Mouse (Mus musculus) forebrain, embryonic 10.5 days (tissue): ENCODE data around the gene Mfn1. TPM values are rescaled to one million over a fixed set of nuclear protein-coding genes. Genes with fewer than 3 reads are reported as not detected.

Source experiments
- DNase-seq: peaks from one replicate; pipeline ENCODE4 v3.0.0-alpha.2; 2017; ENCODE audit warnings: low spot score; ENCODE audit errors: extremely low spot score
- H3K27ac ChIP-seq: fragments of 300-500 bp; sonication (generic); 2 replicates; pipeline ENCODE4 v1.5.1; 2016; ENCODE audit warnings: mild to moderate bottlenecking
- H3K27me3 ChIP-seq: fragments of 300-500 bp; sonication (generic); 2 replicates; pipeline ENCODE4 v1.6.1; 2016; ENCODE audit warnings: mild to moderate bottlenecking; ENCODE audit not compliant: poor library complexity, severe bottlenecking
- H3K36me3 ChIP-seq: fragments of 300-500 bp; sonication (generic); replicated peaks from 2 replicates; pipeline ENCODE4 v1.6.1; 2016; ENCODE audit warnings: mild to moderate bottlenecking, moderate library complexity
- H3K4me1 ChIP-seq: fragments of 300-500 bp; sonication (generic); 2 replicates; pipeline ENCODE4 v1.6.1; 2016
- H3K4me3 ChIP-seq: fragments of 300-500 bp; sonication (generic); 2 replicates; pipeline ENCODE4 v1.5.1; 2016; ENCODE audit warnings: mild to moderate bottlenecking, moderate library complexity
- H3K9me3 ChIP-seq: fragments of 300-500 bp; sonication (generic); 2 replicates; pipeline ENCODE4 v1.6.1; 2016; ENCODE audit warnings: mild to moderate bottlenecking, moderate library complexity
- WGBS: fragments of 180-500 bp; shearing (Covaris S2); methylation state at CpG from one replicate; pipeline ENCODE4 v1.1.7; 2016; 5-methylcytosine and 5-hydroxymethylcytosine counted together
- polyA plus RNA-seq: library from polyadenylated mRNA; unstranded; fragments of >200 nt; fragmentation: Nextera tagmentation; extraction: Ambion mirVana; gene quantifications from 2 replicates; pipeline ENCODE4 v1.2.1, GENCODE M21; 2016

Mfn1 gene
- polyA plus RNA-seq, 1 experiment from 2014 or later = 27.2 TPM

DNA sequence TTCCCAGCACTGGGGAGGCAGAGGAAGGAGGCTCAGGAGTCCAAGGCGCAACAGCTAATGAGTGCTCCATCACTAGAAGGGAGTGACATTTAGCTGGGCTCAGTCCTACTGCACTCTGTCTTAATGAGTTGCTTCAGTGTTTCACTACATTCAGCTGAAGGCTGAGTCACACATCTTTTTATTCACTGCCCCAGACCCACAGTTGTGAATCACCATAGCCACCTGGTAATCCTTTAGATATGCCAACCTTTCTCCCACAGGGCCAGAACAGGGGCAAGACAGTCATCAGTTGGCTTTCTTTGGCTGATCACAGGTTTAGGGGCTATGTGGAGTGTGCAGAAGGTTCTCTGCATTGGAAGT, 32.6 kb upstream of the Mfn1 start:
- H3K4me3 ChIP-seq = no peak overlapping the region
- no peak for DNase-seq
- no peaks in the 10 kb centered on the region for H3K27me3 ChIP-seq
- peaks cover 20% of the 10 kb centered on the region for H3K4me1 ChIP-seq
- no peaks in the 10 kb centered on the region for H3K36me3 ChIP-seq
- 95% methylated on average over 1 of the region's 1 CpGs for WGBS
- H3K9me3 ChIP-seq = no peaks in the 10 kb centered on the region
- H3K27ac ChIP-seq = peak overlapping the region; percentile 72

DNA sequence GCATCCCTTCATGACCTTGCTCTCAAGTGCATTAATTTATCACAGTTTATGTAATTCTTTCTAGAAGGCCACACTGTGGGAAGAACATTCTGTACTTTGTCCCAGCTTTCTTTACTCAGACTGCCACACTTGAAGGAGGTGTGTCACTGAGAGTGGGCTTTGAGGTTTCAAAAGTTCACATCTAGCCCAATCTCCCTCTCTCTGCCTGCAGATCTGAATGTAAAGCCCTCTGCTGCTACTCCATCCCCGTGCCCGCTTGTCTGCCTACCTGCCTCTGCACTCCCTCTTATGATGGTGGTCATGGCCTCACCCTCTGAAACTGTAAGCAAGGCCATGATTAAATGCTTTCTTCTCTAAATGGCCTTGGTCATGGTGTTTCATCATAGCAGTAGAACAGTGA, 28.9 kb upstream of the Mfn1 start:
- Histone ChIP-seq H3K36me3 (no peaks in the 10 kb centered on the region), H3K4me1 (peaks cover 15% of the 10 kb centered on the region), H3K27me3 (no peaks in the 10 kb centered on the region), H3K4me3 (no peak overlapping the region), H3K27ac (no peak overlapping the region), H3K9me3 (no peaks in the 10 kb centered on the region)
- DNase-seq = peak; percentile 2
- WGBS = 81% methylated on average over 2 of the region's 2 CpGs

DNA sequence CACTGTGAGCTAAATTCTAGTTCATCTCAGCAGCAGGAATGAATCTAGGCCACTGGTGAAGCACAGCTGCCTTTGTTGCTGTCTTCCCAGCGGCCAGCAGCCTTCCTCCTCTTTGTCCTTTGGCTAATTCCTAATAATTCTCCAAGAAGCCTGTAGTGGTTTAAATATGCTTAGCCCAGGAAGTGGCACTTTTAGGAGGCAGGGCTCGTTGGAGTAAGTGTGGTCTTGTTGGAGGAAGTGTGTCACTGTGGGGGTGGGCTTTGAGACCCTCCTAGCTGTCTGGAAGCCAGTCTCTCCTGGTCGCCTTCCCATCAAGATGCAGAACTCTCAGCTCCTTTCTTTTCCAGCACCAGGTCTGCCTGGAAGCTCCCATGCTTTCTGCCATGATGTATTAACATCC, 23.4 kb upstream of the Mfn1 start:
- no peaks in the 10 kb centered on the region for H3K36me3 ChIP-seq
- no peaks in the 10 kb centered on the region for H3K9me3 ChIP-seq
- no peaks in the 10 kb centered on the region for H3K27me3 ChIP-seq
- H3K27ac ChIP-seq = no peak overlapping the region
- peaks cover 28% of the 10 kb centered on the region for H3K4me1 ChIP-seq
- H3K4me3 ChIP-seq = no peak overlapping the region
- no peak for DNase-seq
- WGBS = 75% methylated on average over 3 of the region's 3 CpGs

DNA sequence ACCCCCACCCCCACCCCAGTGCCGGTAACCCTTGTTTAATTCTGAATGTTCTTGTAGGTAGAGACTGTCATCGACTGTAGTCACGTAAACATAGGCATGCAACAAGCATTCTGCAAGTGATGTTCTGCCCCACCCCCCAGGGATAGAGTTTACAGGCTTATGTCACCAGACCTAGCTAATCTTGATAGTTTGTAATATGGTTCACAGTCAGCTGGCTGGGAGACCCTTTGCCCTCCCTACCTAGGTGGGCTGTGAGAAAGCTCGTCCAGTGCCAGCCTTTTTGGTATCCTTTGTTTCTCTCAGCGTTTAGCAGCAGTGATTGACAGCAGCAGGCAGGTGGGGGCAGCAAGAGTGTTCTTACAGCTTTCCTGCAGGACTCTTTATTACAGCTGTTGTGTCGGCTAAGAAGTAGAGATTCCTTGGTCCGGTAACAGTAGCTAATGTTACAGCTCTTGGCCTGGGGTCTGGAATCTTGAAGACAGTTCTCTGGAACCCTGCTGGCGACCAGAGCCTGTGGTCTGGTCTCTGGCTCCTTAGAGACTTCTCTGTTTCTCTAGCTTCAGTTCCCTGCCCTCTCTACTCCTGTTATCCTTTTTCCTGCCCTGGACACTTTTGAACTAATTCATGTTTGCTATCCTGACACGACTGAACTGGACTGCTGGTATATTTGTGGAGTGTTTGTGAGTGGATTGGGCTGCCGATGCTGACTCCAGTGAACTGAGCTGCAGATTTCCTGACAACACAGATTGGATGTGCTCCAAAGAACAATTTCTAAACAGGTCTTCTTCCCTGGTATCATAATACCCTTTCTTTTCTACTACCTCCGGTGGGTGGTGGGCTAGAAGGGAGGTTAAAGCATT, 22.7 kb upstream of the Mfn1 start:
- Histone ChIP-seq H3K27me3 (no peaks in the 10 kb centered on the region), H3K4me3 (no peak overlapping the region), H3K36me3 (no peaks in the 10 kb centered on the region), H3K27ac (no peak overlapping the region), H3K9me3 (no peaks in the 10 kb centered on the region), H3K4me1 (peaks cover 34% of the 10 kb centered on the region)
- 69% methylated on average over 11 of the region's 11 CpGs for WGBS
- no peak for DNase-seq

DNA sequence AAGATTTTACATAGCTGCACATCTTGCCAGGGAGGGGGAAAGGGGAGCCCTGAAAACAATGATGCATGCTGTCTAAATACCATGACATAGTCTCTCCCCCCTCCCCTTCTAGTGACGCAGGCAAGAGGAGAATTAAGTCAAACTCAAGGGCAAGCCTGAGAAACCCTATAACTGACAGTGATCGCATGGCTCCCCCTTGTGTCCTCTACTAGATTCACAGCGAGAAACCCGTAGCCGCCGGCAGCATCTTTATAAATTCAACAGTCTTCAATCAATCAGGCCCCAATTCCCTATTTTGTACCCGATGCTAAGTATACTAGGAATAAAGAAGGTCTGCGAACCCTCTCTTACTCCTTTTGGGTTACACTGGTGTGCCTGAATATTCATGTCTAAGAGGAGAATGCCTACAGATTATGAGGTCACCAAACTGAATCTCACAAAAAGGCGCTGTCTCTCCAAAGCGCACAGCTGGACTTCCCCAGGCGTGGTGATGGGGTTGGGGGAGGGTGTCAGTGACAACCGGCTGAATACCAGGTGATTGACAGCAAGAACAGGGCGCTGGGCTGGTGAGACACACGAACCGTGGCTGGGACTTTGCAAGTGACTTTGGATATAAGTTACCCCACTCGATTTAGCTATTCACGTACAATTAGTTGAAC, 20.5 kb upstream of the Mfn1 start:
- Histone ChIP-seq H3K27me3 (no peaks in the 10 kb centered on the region), H3K9me3 (no peaks in the 10 kb centered on the region), H3K36me3 (peaks cover 6% of the 10 kb centered on the region; the same call in 1 of the 2 replicates), H3K4me3 (peak overlapping the region; percentile 94), H3K27ac (no peak overlapping the region), H3K4me1 (peaks cover 42% of the 10 kb centered on the region)
- DNase-seq = peak; percentile 64
- 2% methylated on average over 17 of the region's 17 CpGs for whole genome bisulfite sequencing

DNA sequence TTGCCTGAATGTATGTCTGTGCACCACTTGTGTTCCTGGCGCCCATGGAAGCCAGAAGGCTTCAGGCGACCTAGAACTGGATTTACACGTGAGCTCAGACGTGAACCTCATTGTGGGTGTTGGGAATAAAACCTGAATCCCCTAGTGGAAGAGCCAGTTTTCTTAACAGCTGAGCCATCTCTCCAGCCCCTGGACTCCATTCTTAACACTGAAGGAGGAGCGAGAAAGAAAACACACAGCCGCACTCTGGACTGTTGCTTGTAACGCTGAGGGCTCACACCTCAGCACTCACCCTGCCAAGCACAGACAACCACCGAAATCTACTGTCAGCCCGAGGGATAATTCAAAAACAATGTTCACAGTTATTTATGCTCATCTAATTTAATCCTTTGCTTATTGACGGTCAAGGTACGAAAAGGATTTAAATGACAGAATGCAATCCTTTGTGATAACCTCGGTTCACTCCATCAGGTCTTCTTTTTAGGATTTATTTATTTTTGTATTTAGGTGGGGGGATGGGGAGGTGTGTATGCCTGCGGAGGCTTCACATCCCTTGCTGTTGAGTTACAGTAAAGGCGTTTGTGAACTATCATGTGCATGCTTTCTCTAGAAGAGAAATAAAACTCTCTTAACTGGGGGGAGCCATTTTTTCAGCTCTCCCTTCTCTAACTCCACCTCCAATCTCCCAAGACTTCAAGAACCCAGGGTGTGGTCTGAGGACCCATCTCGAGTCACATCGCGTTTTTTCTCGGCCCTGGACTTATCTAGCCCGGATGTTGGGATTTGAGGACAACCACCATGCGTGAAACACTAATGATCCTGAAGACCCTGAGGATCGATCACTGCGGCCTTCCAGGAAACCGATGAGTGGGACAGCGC, 19.5 kb upstream of the Mfn1 start, which contains the start of gene Zfp639:
Gene Zfp639 (plus strand): TSS at position 764 of the 879 bp plus-strand sequence.
- Histone ChIP-seq H3K27me3 (no peaks in the 10 kb centered on the region), H3K9me3 (no peaks in the 10 kb centered on the region), H3K36me3 (peaks cover 12% of the 10 kb centered on the region), H3K4me3 (peak within 1 kb of the TSS; percentile 94), H3K4me1 (peaks cover 42% of the 10 kb centered on the region), H3K27ac (peak within 1 kb of the TSS; percentile 97)
- no peak for DNase-seq
- WGBS = 8% methylated on average over 24 of the region's 24 CpGs

DNA sequence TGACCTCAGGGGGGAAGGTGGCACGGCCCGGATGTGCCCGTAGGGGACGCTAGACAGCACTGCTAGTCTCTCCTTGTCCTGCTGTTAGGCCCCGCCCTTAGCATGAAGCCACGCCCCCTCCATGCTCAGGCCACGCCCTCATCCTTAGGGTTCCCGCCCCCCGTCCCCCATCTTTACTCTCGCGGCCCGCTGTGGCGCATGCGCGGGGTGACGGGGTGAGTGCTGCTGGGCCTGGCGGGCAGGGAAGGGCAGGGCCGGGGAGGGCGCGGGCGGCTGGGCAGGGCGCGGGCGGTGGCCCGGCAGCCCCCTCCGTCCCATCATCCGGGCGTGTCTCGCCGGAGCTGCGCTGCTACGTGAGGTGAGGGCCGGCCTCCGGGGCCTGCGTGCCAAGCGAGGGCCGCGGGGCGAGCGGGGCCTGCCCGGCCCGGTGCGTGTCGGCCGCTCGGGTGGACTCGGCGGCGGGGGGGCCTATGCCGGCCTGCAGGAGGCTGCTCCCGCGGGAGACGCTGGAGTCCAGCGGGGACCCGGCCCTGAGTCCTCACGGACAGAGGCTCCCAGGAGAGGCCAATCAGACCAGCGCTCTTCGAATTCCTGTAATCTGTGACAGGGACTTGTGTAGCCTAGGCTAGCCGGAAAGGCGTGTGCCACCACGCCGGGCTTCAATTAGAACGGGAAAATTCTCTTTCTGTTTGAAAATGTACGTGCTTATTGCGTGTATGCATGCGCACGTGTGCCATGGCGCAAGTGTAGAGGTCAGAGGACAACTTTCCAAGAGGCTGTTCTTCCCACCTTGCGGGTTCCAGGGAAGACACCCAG, 18.7 kb upstream of the Mfn1 start:
- Histone ChIP-seq H3K4me3 (peak overlapping the region; percentile 94), H3K36me3 (peaks cover 19% of the 10 kb centered on the region), H3K27ac (peak overlapping the region; percentile 97), H3K9me3 (no peaks in the 10 kb centered on the region), H3K4me1 (peaks cover 42% of the 10 kb centered on the region), H3K27me3 (no peaks in the 10 kb centered on the region)
- WGBS = under 1% methylated on average over 63 of the region's 69 CpGs
- peak; percentile 97 for DNase-seq

DNA sequence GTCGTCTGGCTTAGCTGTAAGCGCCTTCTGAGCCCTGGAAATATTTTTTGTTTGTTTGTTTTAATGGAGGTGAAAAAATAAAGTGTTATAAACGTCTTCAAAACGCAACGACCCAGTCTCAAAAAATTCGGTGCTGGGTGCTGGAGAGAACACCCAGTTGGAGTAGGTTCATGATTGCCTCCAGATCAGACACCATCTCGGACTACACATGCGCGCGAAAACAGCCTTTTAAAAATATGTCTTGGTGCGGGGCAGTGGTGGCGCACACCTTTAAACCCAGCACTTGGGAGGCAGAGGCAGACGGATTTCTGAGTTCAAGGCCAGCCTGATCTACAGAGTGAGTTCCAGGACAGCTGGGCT, 18.1 kb upstream of the Mfn1 start:
- no peak for DNase-seq
- WGBS = 10% methylated on average over 13 of the region's 13 CpGs
- peak overlapping the region; percentile 97 for H3K27ac ChIP-seq

DNA sequence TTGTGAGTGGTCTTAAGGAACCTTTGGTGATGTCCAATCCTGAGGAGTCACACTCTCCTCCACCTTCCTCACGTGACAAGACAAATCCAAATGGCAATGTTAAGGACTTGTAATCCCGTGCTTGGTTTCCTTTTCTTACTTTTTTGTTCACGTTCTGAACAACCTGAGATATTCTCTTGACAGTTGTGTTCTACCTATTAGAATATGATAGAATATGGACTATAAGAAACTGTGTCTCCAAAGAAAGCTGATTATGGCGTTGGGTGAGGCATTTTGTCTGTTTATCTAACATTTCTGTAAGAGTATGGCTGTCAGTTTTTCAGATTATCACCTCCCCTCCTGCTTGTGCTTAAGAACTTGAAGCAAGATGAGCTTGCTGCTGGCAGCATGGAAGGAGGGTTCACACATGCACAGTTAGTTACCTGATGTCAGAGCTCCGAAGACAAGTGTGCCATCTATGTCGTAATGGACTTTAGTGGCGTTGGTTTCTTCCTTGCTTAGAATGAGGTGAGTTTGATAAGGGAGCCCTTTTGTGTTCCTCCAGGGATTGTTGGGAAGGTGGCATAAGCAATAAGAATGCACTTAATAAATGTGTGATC, 16.5 kb upstream of the Mfn1 start:
- 93% methylated on average over 7 of the region's 7 CpGs for WGBS
- Histone ChIP-seq H3K9me3 (no peaks in the 10 kb centered on the region), H3K4me1 (peaks cover 38% of the 10 kb centered on the region), H3K27me3 (no peaks in the 10 kb centered on the region), H3K36me3 (peaks cover 41% of the 10 kb centered on the region), H3K27ac (no peak overlapping the region), H3K4me3 (no peak overlapping the region)
- no peak for DNase-seq

More for the DNA sequence above, 18.1 kb upstream of the Mfn1 start:
- Histone ChIP-seq H3K4me3 (peak overlapping the region; percentile 94), H3K9me3 (no peaks in the 10 kb centered on the region), H3K36me3 (peaks cover 25% of the 10 kb centered on the region), H3K4me1 (peaks cover 42% of the 10 kb centered on the region), H3K27me3 (no peaks in the 10 kb centered on the region)

DNA sequence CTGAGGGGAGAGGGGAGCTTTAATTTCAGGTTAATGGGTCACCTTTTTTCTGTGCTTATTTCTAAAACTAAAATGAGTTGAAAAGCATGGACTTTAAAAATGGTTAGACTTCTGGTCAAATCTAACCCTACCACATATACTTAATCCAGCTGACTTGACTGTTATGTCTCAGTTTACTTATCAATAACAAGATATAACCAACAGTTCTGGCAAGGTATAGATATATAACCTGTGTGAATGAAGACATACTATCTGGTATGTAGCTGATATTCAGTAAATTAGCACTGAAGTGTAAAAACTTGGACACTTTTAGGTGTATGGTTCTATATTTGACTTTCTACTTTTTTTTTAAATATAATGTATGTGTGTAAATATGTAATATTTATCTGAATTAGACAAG, 15.7 kb upstream of the Mfn1 start:
- no peak overlapping the region for H3K27ac ChIP-seq
- H3K27me3 ChIP-seq = no peaks in the 10 kb centered on the region
- DNase-seq = no peak
- no peak overlapping the region for H3K4me3 ChIP-seq
- H3K36me3 ChIP-seq = peaks cover 49% of the 10 kb centered on the region
- H3K4me1 ChIP-seq = peaks cover 36% of the 10 kb centered on the region
- H3K9me3 ChIP-seq = no peaks in the 10 kb centered on the region

DNA sequence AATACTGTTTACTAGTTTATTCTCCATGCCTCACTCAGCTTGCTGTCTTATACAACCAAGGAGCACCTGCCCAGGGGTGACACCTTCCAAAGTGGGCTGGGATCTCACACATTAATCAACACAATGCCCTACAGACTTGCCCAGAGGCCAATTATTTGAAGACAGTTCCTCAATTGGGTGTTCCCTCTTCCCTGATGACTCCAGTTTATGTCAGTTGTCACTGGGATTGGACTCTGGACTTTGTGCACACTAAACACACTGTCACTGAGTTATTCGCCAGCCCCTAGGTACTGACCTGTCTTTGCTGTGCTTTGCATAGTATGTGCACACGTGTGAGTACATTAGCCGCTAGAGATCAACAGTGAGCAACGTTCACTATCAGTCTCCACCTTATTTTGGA, 2.1 kb upstream of the Mfn1 start:
- WGBS = 97% methylated on average over 4 of the region's 4 CpGs
- Histone ChIP-seq H3K4me3 (no peak overlapping the region), H3K27ac (no peak overlapping the region), H3K36me3 (peaks cover 45% of the 10 kb centered on the region), H3K9me3 (peaks cover 14% of the 10 kb centered on the region), H3K27me3 (no peaks in the 10 kb centered on the region), H3K4me1 (peaks cover 6% of the 10 kb centered on the region)
- DNase-seq = no peak

DNA sequence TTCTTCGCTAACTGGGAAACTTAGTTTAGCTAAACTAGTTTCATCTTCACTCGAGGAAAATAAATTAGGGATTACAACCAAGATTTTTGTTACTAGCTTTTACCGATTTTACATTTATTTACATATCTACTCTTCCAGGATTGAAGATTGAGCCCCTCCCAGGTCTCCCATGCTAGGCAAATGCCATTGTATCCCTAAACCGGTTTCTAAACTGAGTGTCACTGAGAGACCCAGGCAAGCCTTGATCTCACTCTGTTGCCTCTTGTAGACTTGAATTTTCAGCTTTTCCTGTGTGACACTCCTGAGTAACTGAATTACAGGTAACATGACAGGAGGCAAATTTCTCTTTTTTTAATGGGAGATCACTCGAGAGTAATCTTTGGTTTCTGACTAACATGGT, 776 bp downstream of the Mfn1 start:
- no peak overlapping the region; the same call in 1 of the 2 replicates for H3K27ac ChIP-seq
- DNase-seq = no peak
- H3K4me1 ChIP-seq = peaks cover 6% of the 10 kb centered on the region
- peaks cover 10% of the 10 kb centered on the region for H3K9me3 ChIP-seq
- H3K4me3 ChIP-seq = peak overlapping the region; percentile 85
- no peaks in the 10 kb centered on the region for H3K27me3 ChIP-seq
- WGBS = 16% methylated on average over 5 of the region's 5 CpGs
- peaks cover 35% of the 10 kb centered on the region for H3K36me3 ChIP-seq
